Mouse (Mus musculus) E14TG2a.4 (cell line): ENCODE data around the gene Bok.
"Not testable (repeated sequence)": the region's sequence is repeated elsewhere in the genome, so short reads cannot be mapped to it uniquely, and the experiment has no call there.

ENCODE experiments used
- H3K27me3 ChIP-seq: 2 replicates; pipeline ENCODE4 v1.6.1; 2014; ENCODE audit warnings: low read length, control low read depth; ENCODE audit not compliant: insufficient read depth
- H3K36me3 ChIP-seq: 2 replicates; pipeline ENCODE4 v1.6.1; 2014; ENCODE audit warnings: low read length, control low read depth; ENCODE audit not compliant: insufficient read depth
- H3K4me1 ChIP-seq: replicated peaks from 2 replicates; pipeline ENCODE4 v1.6.1; 2014; ENCODE audit warnings: low read depth, low read length, control low read depth
- H3K4me3 ChIP-seq: replicated peaks from 2 replicates; pipeline ENCODE4 v1.5.1; 2014; ENCODE audit warnings: mild to moderate bottlenecking, low read length
- H3K9me3 ChIP-seq: 2 replicates; pipeline ENCODE4 v1.6.1; 2014; ENCODE audit warnings: low read length, control low read depth
- CTCF ChIP-seq: conservative IDR thresholded peaks from 2 replicates; pipeline ENCODE4 v1.5.1; 2014; ENCODE audit warnings: low read length
- NANOG ChIP-seq: IDR thresholded peaks from 2 replicates; pipeline ENCODE4 v1.6.1; 2014; ENCODE audit warnings: borderline replicate concordance, low read length, mixed read lengths
- POU5F1 ChIP-seq: IDR thresholded peaks from 2 replicates; pipeline ENCODE4 v1.6.1; 2014; ENCODE audit warnings: low read length, borderline replicate concordance

The Bok gene

GRCm38 (mm10) chr1:93657025-93657360, 28.5 kb upstream of the Bok start:
- TF ChIP-seq POU5F1: no peak
- TF ChIP-seq NANOG: no peak
- no peak for TF ChIP-seq CTCF
- Histone ChIP-seq H3K36me3 (no peaks in the 10 kb centered on the region), H3K4me1 (peaks cover 13% of the 10 kb centered on the region; the same call in 1 of the 2 replicates), H3K4me3 (no peak overlapping the region), H3K9me3 (no peaks in the 10 kb centered on the region), H3K27me3 (peaks cover 17% of the 10 kb centered on the region)

GRCm38 (mm10) chr1:93658559-93658958, 26.9 kb upstream of the Bok start, which contains the start of gene Stk25:
Gene Stk25 (minus strand): TSS chr1:93658659.
- not testable (repeated sequence) for H3K4me3 ChIP-seq, H3K36me3 ChIP-seq, H3K9me3 ChIP-seq
- H3K27me3 ChIP-seq: peaks cover 13% of the 10 kb centered on the region
- peaks cover 13% of the 10 kb centered on the region; the same call in 1 of the 2 replicates for H3K4me1 ChIP-seq

DNA sequence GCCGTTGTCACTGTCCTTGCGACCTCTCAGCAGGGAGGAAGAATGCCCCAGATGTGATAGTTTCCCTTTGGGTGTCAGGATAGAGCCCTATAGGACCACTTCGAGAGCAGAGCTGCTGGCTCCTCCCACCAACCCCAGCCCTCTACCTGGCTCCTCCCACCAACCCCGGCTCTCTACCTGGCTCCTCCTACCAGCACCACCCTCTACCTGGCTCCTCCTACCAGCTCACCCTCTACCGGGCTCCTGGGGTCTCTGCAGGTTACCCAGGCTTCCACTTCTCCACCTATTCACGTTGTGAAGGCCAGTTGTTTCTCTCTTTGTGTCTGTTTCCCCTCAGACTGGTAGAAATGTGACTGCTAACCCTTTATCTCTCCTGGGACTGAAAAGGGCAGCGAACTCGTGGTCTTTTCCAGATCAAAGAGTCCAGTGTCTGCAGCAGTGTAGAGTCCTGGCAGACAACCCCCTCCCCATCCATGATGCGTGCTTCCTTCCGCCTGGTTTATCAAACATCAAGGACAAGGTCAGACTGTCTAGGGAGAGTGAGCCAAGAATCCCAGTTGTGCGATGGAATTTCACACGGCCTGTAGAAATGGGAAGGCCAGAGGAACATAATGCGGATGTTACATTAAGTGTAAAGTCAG, 17.6 kb upstream of the Bok start:
- TF ChIP-seq CTCF (no peak), NANOG (no peak), POU5F1 (no peak)
- peak overlapping the region; percentile 68 for H3K4me3 ChIP-seq
- H3K4me1 ChIP-seq: peaks cover 47% of the 10 kb centered on the region
- no peaks in the 10 kb centered on the region for H3K36me3 ChIP-seq
- H3K27me3 ChIP-seq: peaks cover 11% of the 10 kb centered on the region; the same call in 1 of the 2 replicates
- no peaks in the 10 kb centered on the region for H3K9me3 ChIP-seq

- Histone ChIP-seq H3K36me3 (no peaks in the 10 kb centered on the region), H3K27me3 (peaks cover 11% of the 10 kb centered on the region; the same call in 1 of the 2 replicates), H3K4me3 (peak overlapping the region; percentile 68), H3K4me1 (peaks cover 55% of the 10 kb centered on the region), H3K9me3 (no peaks in the 10 kb centered on the region)
- peak; percentile 27; the same call in 1 of the 2 replicates for TF ChIP-seq CTCF
- TF ChIP-seq NANOG: no peak
These were observed 16.5 kb upstream of the Bok start for GRCm38 (mm10) chr1:93668791-93669548.

GRCm38 (mm10) chr1:93669941-93670340, 15.5 kb upstream of the Bok start:
- H3K4me3 ChIP-seq: no peak overlapping the region
- TF ChIP-seq CTCF (no peak), NANOG (no peak), POU5F1 (no peak)
- H3K9me3 ChIP-seq: no peaks in the 10 kb centered on the region
- peaks cover 53% of the 10 kb centered on the region for H3K4me1 ChIP-seq
- no peaks in the 10 kb centered on the region for H3K36me3 ChIP-seq
- H3K27me3 ChIP-seq: peaks cover 11% of the 10 kb centered on the region; the same call in 1 of the 2 replicates

DNA sequence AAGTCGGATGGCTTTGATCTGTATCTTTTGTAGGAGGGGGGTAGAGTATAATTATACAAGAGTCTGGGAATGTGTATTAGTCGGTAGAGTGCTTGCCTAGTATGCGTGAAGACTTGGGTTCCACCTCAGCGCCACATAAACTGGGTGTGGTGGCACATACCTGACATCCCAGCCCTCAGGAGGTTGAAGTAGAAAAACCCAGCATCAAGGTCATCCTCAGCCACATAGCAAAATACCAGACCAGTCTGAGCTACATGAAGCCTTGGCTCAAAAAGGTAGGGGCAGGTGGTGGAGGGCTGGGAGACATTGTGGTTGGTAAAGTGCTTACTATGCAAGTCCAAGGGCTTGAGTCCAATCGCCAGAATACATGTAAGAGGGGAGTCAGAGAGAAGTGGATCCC, 12.8 kb upstream of the Bok start:
- no peak overlapping the region for H3K4me3 ChIP-seq
- no peaks in the 10 kb centered on the region for H3K36me3 ChIP-seq
- peaks cover 47% of the 10 kb centered on the region for H3K4me1 ChIP-seq
- TF ChIP-seq POU5F1 (no peak), NANOG (no peak), CTCF (no peak)
- peaks cover 8% of the 10 kb centered on the region; the same call in 1 of the 2 replicates for H3K27me3 ChIP-seq
- no peaks in the 10 kb centered on the region for H3K9me3 ChIP-seq

GRCm38 (mm10) chr1:93678386-93678785, 7.1 kb upstream of the Bok start:
- Histone ChIP-seq H3K9me3 (peaks cover 10% of the 10 kb centered on the region; the same call in 1 of the 2 replicates), H3K4me1 (peaks cover 10% of the 10 kb centered on the region), H3K27me3 (peaks cover 19% of the 10 kb centered on the region), H3K4me3 (no peak overlapping the region), H3K36me3 (no peaks in the 10 kb centered on the region)
- TF ChIP-seq CTCF (no peak), POU5F1 (no peak), NANOG (no peak)

DNA sequence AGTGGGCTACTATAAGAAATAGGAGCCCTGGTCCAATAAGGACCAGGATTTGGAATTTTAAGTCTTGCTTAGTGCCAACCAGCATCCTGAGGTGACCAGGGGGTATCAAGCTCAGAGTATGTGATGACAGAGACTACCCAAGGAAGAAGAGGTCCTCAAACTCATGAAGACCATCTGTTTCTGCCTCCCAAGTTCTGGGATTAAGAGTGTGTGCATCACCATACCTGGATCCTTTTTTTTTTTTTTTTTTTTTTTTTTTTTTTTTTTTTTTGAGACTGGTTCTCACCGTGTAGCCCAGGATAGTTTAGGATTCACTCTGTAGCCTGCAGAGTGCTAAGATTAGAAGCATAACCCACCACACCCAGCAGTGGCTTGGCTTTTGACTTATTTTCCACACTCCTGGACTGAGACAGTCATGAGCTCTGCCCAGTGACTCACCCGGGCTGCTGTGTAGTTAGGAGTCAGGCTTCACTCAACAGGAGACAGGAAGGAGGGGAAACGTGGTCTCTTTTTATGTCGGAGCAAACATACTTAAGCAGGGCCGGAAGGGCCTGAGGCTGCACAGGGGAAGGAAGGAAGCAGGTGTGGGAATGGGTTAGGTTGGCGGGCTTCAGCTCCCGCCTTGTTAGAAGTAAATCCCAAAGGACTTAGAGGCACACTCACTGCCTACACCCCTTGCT, 5.4 kb upstream of the Bok start:
- no peak for TF ChIP-seq NANOG
- no peak for TF ChIP-seq CTCF
- no peak for TF ChIP-seq POU5F1
- Histone ChIP-seq H3K27me3 (peaks cover 32% of the 10 kb centered on the region), H3K4me3 (no peak overlapping the region), H3K4me1 (peaks cover 11% of the 10 kb centered on the region), H3K9me3 (peaks cover 10% of the 10 kb centered on the region; the same call in 1 of the 2 replicates), H3K36me3 (no peaks in the 10 kb centered on the region)
